Mouse (Mus musculus) heart, embryonic 15.5 days (tissue): Measurements from ENCODE around the gene Paqr9. TPM values are rescaled to one million over a fixed set of nuclear protein-coding genes. Genes with fewer than 3 reads are reported as not detected.

Source experiments
- ATAC-seq: fragments of 200-750 bp; cut with Nextera tagmentation; replicated peaks from 2 replicates; pipeline ENCODE4 v1.8.0; 2017; ENCODE audit warnings: low read depth, moderate TSS enrichment; ENCODE audit not compliant: insufficient number of reproducible peaks, insufficient read depth, low FRiP score
- H3K27ac ChIP-seq: fragments of 300-500 bp; sonication (generic); 2 replicates; pipeline ENCODE4 v1.5.1; 2015; ENCODE audit warnings: mild to moderate bottlenecking, inconsistent platforms
- H3K27me3 ChIP-seq: fragments of 300-500 bp; sonication (generic); 2 replicates; pipeline ENCODE4 v1.6.1; 2015; ENCODE audit warnings: inconsistent platforms
- H3K36me3 ChIP-seq: fragments of 300-500 bp; sonication (generic); 2 replicates; pipeline ENCODE4 v1.6.1; 2015; ENCODE audit warnings: mild to moderate bottlenecking, inconsistent platforms
- H3K4me1 ChIP-seq: fragments of 300-500 bp; sonication (generic); replicated peaks from 2 replicates; pipeline ENCODE4 v1.6.1; 2015; ENCODE audit warnings: inconsistent platforms
- H3K4me2 ChIP-seq: fragments of 300-500 bp; sonication (generic); 2 replicates; pipeline ENCODE4 v1.6.1; 2015; ENCODE audit warnings: inconsistent platforms, mild to moderate bottlenecking, moderate library complexity
- H3K4me3 ChIP-seq: fragments of 300-500 bp; sonication (generic); 2 replicates; pipeline ENCODE4 v1.5.1; 2015; ENCODE audit warnings: mild to moderate bottlenecking, inconsistent platforms
- H3K9ac ChIP-seq: fragments of 300-500 bp; sonication (generic); 2 replicates; pipeline ENCODE4 v1.6.1; 2015; ENCODE audit warnings: mild to moderate bottlenecking, inconsistent platforms
- H3K9me3 ChIP-seq: fragments of 300-500 bp; sonication (generic); replicated peaks from 2 replicates; pipeline ENCODE4 v1.6.1; 2016; ENCODE audit warnings: inconsistent platforms
- WGBS: fragments of 180-500 bp; shearing (Covaris S2); methylation state at CpG from one replicate; pipeline ENCODE4 v1.1.7; 2015; ENCODE audit warnings: mixed read lengths; 5-methylcytosine and 5-hydroxymethylcytosine counted together
- polyA plus RNA-seq: library from polyadenylated mRNA; unstranded; fragments of >200 nt; fragmentation: Nextera tagmentation; extraction: Ambion mirVana; gene quantifications from 2 replicates; pipeline ENCODE4 v1.2.1, GENCODE M21; 2015

The Paqr9 gene
- polyA plus RNA-seq, 1 experiment from 2014 or later, result 0.52 TPM

GRCm38 (mm10) chr9:95566394-95566793, 6.9 kb downstream of the Paqr9 start:
- Histone ChIP-seq H3K9ac (no peak overlapping the region), H3K4me1 (peaks cover 7% of the 10 kb centered on the region; the same call in 1 of the 2 replicates), H3K9me3 (no peaks in the 10 kb centered on the region), H3K4me3 (no peak overlapping the region), H3K4me2 (no peak overlapping the region), H3K27ac (no peak overlapping the region), H3K27me3 (peaks cover 21% of the 10 kb centered on the region), H3K36me3 (no peaks in the 10 kb centered on the region)
- no peak for ATAC-seq
- 85% methylated on average over 10 of the region's 10 CpGs for WGBS

GRCm38 (mm10) chr9:95566931-95567330, 7.5 kb downstream of the Paqr9 start:
- H3K4me2 ChIP-seq, result no peak overlapping the region
- WGBS, result 69% methylated on average over 5 of the region's 5 CpGs
- no peak overlapping the region for H3K9ac ChIP-seq
- no peak overlapping the region for H3K27ac ChIP-seq
- no peaks in the 10 kb centered on the region for H3K9me3 ChIP-seq
- H3K27me3 ChIP-seq, result peaks cover 15% of the 10 kb centered on the region
- ATAC-seq, result no peak
- no peaks in the 10 kb centered on the region for H3K36me3 ChIP-seq
- H3K4me3 ChIP-seq, result no peak overlapping the region
- peaks cover 7% of the 10 kb centered on the region; the same call in 1 of the 2 replicates for H3K4me1 ChIP-seq

- no peak for ATAC-seq
- no peaks in the 10 kb centered on the region for H3K36me3 ChIP-seq
- H3K4me3 ChIP-seq, result no peak overlapping the region
- no peak overlapping the region for H3K9ac ChIP-seq
- 87% methylated on average over 5 of the region's 5 CpGs for WGBS
- no peaks in the 10 kb centered on the region; the same call in 1 of the 2 replicates for H3K27me3 ChIP-seq
- H3K27ac ChIP-seq, result no peak overlapping the region
- no peak overlapping the region for H3K4me2 ChIP-seq
- 0 out of 2 replicates have a peak, but pooled peaks cover 2% of the 10 kb centered on the region for H3K4me1 ChIP-seq
- H3K9me3 ChIP-seq, result no peaks in the 10 kb centered on the region
These were observed 9.8 kb downstream of the Paqr9 start for GRCm38 (mm10) chr9:95569249-95569648.

GRCm38 (mm10) chr9:95569966-95570365, 10.5 kb downstream of the Paqr9 start:
- H3K27ac ChIP-seq, result no peak overlapping the region
- WGBS, result 81% methylated on average over 5 of the region's 5 CpGs
- ATAC-seq, result no peak
- no peaks in the 10 kb centered on the region for H3K36me3 ChIP-seq
- H3K4me1 ChIP-seq, result no peaks in the 10 kb centered on the region
- H3K9me3 ChIP-seq, result no peaks in the 10 kb centered on the region
- H3K9ac ChIP-seq, result no peak overlapping the region
- no peak overlapping the region for H3K4me3 ChIP-seq
- no peaks in the 10 kb centered on the region; the same call in 1 of the 2 replicates for H3K27me3 ChIP-seq
- no peak overlapping the region for H3K4me2 ChIP-seq

GRCm38 (mm10) chr9:95570604-95571003, 11.1 kb downstream of the Paqr9 start:
- WGBS, result 87% methylated on average over 4 of the region's 4 CpGs
- H3K27ac ChIP-seq, result no peak overlapping the region
- no peak overlapping the region for H3K9ac ChIP-seq
- H3K36me3 ChIP-seq, result no peaks in the 10 kb centered on the region
- ATAC-seq, result no peak
- no peaks in the 10 kb centered on the region for H3K4me1 ChIP-seq
- no peaks in the 10 kb centered on the region for H3K9me3 ChIP-seq
- H3K4me3 ChIP-seq, result no peak overlapping the region
- H3K27me3 ChIP-seq, result no peaks in the 10 kb centered on the region
- no peak overlapping the region for H3K4me2 ChIP-seq

GRCm38 (mm10) chr9:95571494-95571893, 12.0 kb downstream of the Paqr9 start:
- ATAC-seq, result no peak

GRCm38 (mm10) chr9:95572558-95572957, 13.1 kb downstream of the Paqr9 start:
- 60% methylated on average over 5 of the region's 5 CpGs for WGBS
- Histone ChIP-seq H3K4me2 (no peak overlapping the region), H3K9ac (no peak overlapping the region), H3K4me1 (no peaks in the 10 kb centered on the region), H3K27ac (no peak overlapping the region), H3K4me3 (no peak overlapping the region), H3K9me3 (no peaks in the 10 kb centered on the region), H3K27me3 (no peaks in the 10 kb centered on the region), H3K36me3 (no peaks in the 10 kb centered on the region)
- ATAC-seq, result no peak

More at GRCm38 (mm10) chr9:95571494-95571893, 12.0 kb downstream of the Paqr9 start:
- Histone ChIP-seq H3K9me3 (no peaks in the 10 kb centered on the region), H3K27me3 (no peaks in the 10 kb centered on the region), H3K36me3 (no peaks in the 10 kb centered on the region), H3K4me1 (no peaks in the 10 kb centered on the region), H3K4me2 (no peak overlapping the region), H3K4me3 (no peak overlapping the region), H3K27ac (no peak overlapping the region), H3K9ac (no peak overlapping the region)
- 73% methylated on average over 4 of the region's 4 CpGs for WGBS

- Histone ChIP-seq H3K9me3 (no peaks in the 10 kb centered on the region), H3K4me3 (no peak overlapping the region), H3K27ac (no peak overlapping the region), H3K4me1 (no peaks in the 10 kb centered on the region), H3K36me3 (no peaks in the 10 kb centered on the region), H3K27me3 (no peaks in the 10 kb centered on the region), H3K4me2 (no peak overlapping the region), H3K9ac (no peak overlapping the region)
- no peak for ATAC-seq
- 77% methylated on average over 4 of the region's 4 CpGs for WGBS
These were observed 14.7 kb downstream of the Paqr9 start for GRCm38 (mm10) chr9:95574116-95574515.

GRCm38 (mm10) chr9:95577502-95577901, 18.0 kb downstream of the Paqr9 start:
- WGBS, result 68% methylated on average over 6 of the region's 6 CpGs
- H3K4me1 ChIP-seq, result no peaks in the 10 kb centered on the region

GRCm38 (mm10) chr9:95578366-95578895, 19.0 kb downstream of the Paqr9 start:
- Histone ChIP-seq H3K9ac (no peak overlapping the region), H3K9me3 (no peaks in the 10 kb centered on the region), H3K4me3 (no peak overlapping the region), H3K27ac (no peak overlapping the region), H3K4me2 (no peak overlapping the region), H3K36me3 (no peaks in the 10 kb centered on the region), H3K27me3 (0 out of 2 replicates have a peak, but pooled peaks cover 5% of the 10 kb centered on the region), H3K4me1 (no peaks in the 10 kb centered on the region)
- WGBS, result 87% methylated on average over 5 of the region's 5 CpGs
- no peak for ATAC-seq

More at GRCm38 (mm10) chr9:95577502-95577901, 18.0 kb downstream of the Paqr9 start:
- Histone ChIP-seq H3K36me3 (no peaks in the 10 kb centered on the region), H3K9me3 (no peaks in the 10 kb centered on the region), H3K4me2 (no peak overlapping the region), H3K9ac (no peak overlapping the region), H3K27ac (no peak overlapping the region), H3K27me3 (0 out of 2 replicates have a peak, but pooled peaks cover 5% of the 10 kb centered on the region), H3K4me3 (no peak overlapping the region)
- ATAC-seq, result no peak

GRCm38 (mm10) chr9:95581021-95581757, 21.7 kb downstream of the Paqr9 start:
- Histone ChIP-seq H3K27me3 (0 out of 2 replicates have a peak, but pooled peaks cover 5% of the 10 kb centered on the region), H3K9me3 (no peaks in the 10 kb centered on the region), H3K36me3 (no peaks in the 10 kb centered on the region), H3K4me1 (no peaks in the 10 kb centered on the region), H3K27ac (no peak overlapping the region), H3K4me3 (no peak overlapping the region), H3K9ac (no peak overlapping the region), H3K4me2 (no peak overlapping the region)
- 44% methylated on average over 16 of the region's 16 CpGs for WGBS
- ATAC-seq, result no peak
